Mouse (Mus musculus): Measurements from ENCODE around the gene Cabp1. TPM values are rescaled to one million over a fixed set of nuclear protein-coding genes. Genes with fewer than 3 reads are reported as not detected.

The Cabp1 gene
- total RNA-seq, 2 experiments from 2014 or later: 34.8 to 42.3 TPM

- DNase-seq: peak; percentile 49 to 66
Observed at GRCm38 (mm10) chr5:115210380-115210779, 16.2 kb upstream of the Cabp1 start.

DNA sequence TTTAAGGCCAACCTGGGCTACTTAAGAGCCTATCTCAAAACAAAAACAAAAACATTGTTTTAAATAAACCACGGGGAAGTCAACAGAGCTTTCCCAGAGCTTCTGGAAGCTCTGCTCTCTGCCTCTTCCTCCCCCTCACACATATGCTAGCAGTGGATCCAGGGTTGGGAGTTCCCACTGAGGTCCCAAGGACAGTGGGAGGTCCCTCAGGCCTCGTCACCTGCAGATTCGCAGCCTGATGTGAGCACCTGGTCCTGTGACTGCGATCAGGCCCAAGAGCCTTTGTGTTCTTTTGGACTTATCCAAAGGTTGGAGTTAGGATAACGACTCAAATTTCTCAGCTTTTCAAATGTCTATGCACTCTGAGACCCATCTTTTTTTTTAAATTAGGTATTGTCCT lies 14.4 kb upstream of the Cabp1 start:
- no peak for DNase-seq

GRCm38 (mm10) chr5:115207892-115208291 lies 13.7 kb upstream of the Cabp1 start:
- no peak for DNase-seq

DNA sequence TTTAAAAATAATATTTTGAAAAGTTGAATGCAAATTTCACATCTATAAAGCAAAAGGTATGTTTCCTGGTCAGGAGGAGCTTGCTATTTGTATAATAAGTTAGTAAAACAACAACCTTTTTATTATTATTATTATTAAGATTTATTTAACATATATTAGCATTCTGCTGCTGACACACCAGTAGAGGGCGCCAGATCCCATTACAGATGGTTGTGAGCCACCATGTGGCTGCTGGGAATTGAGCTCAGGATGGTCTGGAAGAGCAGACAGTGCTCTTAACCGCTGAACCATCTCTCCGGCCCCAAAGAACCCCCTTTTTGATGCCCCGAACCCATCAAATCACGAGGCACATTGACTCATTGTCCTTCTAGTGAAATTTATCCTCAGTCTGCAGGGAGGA lies 13.1 kb upstream of the Cabp1 start:
- no peak for DNase-seq

- peak; percentile 39 to 61 for DNase-seq
Observed at GRCm38 (mm10) chr5:115204562-115205311, 10.6 kb upstream of the Cabp1 start.

DNA sequence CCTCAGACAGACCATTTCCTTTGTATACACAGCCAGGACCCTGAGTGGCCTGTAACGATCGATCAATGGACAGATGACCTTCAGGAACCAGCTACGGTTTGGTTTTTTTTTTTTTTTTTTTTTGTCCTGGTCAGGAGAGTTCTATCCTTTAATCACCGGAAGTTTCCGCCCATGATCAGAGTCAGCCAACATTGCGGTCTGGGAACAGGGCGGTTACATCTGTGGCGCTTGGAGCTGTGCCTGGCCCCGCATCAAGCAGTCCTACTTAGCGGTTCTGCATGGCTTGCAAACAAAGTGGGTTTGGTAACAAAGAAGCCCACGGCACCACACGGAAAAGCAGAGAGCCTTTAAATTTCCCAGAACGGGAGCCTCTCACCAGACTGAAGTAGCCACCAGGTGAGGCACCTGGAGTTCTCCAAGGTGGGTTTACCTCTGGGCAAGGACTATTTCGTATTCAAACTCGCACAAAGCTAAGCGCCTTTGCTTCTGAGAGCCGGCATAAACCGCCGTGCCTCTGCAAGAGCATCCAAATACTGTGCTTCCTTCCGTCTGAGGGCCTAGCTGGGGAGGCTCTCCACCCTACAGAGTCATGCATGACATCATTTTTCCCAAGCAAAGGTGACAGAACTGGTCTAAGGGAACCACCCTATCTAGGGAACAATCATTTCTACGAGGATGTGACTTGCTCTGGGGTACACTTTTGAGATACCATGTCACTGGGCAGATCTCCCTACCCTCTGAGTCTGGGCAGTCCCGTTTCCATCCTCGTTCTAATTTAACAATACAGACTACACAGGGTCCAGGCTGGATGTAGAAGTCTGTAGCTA lies 9.8 kb upstream of the Cabp1 start:
- no peak for DNase-seq

GRCm38 (mm10) chr5:115194626-115195221 lies 543 bp upstream of the Cabp1 start:
- no peak for DNase-seq

- peak; percentile 92 to 93 for DNase-seq
Observed at GRCm38 (mm10) chr5:115193226-115193625, 955 bp downstream of the Cabp1 start.

- peak; percentile 46 to 70 for DNase-seq
Observed at GRCm38 (mm10) chr5:115192828-115193195, 1.4 kb downstream of the Cabp1 start.

- peak; percentile 57 to 62 for DNase-seq
Observed at GRCm38 (mm10) chr5:115191880-115192827, 2.0 kb downstream of the Cabp1 start.

- DNase-seq: peak; percentile 68 to 70
Observed at GRCm38 (mm10) chr5:115190081-115190480, 4.1 kb downstream of the Cabp1 start.

GRCm38 (mm10) chr5:115188824-115189223 lies 5.4 kb downstream of the Cabp1 start:
- DNase-seq: peak; percentile 51 to 62

DNA sequence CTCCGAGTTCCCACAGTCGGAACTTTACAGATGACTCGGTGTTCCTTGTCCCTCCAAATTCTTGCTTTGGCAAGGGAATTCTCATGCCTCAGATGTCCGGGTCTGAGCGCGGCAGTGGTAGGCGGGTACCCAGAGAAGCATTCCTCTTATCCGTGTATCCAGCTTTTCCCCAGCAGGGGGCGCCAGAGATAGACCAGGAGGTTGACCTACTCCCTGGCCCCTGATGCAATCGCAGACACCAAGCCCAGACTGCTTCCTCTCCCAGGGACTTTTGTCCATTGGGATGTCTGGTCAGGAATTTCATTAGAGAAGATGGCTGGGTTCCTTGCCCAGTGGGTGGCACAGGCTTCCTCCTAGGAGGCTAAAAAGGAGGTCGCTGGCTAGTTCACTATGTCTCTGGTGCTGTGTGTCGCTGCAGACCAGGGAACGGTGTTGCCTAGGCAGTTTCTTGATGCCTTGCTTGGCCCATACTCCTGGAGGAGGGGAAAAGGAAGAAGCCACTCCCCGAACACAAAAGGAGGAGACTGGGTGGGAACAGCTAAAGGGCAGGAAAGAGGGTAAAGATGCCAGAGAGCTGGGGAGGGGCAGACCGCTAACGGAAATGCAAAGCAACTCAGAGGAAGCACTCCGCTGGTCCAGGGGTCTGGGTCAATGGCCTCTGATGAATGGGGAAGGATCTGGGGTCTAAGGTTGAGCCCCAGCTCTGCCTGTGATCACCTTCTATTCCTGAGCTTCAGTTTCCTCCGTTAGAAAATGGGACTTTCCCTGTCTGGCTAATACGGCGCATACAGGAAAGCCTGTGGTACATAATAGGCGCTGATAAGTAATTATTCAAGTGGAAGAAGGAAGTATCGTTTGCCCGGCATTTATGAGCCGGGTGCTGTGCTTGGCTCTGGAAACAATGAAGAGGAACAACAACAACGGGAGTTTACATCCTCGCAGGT lies 6.7 kb downstream of the Cabp1 start:
- DNase-seq: peak; percentile 96 to 97

- DNase-seq: peak in 1 of 2 experiments; percentile 21
Observed at GRCm38 (mm10) chr5:115186371-115187073, 7.7 kb downstream of the Cabp1 start.

DNA sequence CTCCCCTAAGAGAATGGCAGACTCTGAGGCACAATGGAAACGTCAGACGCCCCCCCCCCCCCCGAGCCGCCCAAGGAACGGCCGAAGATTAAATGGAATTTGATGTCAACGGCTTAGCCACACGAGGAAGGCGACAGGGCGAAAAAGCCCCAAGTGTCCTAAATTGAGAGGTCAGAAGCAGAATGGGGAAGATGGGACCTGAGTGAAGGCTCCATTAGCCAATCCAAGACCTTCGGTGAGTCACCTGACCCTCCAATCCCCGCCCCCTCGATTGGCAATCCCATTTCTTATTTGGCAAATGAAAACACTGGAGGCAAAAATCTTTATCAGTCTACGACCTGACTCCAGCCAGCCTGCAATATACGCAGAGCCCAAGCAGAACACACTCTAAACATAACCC lies 9.5 kb downstream of the Cabp1 start:
- peak in 1 of 2 experiments; percentile 55 for DNase-seq

DNA sequence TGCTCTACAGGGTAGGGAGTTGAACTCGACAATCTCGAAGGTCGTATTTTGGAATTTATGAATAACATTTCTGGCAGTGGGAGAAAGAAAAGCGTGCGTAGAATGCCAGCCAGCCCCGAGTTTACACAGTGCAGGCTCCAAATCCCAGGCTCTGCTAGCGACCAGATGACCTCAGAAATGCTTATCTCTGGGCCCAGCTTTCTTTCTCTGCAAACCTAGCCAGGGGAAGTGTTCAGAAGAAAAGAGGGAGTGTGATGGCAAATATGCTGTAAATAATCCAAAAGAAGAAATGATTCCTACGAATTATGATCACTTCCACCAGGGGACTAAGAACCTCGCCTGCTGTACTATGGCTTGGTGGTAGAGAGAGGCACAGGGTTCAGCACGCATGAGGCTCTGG lies 10.7 kb downstream of the Cabp1 start:
- DNase-seq: no peak

- no peak for DNase-seq
Observed at GRCm38 (mm10) chr5:115182925-115183324, 11.3 kb downstream of the Cabp1 start.

- DNase-seq: peak; percentile 65 to 77
Observed at GRCm38 (mm10) chr5:115181248-115181940, 12.8 kb downstream of the Cabp1 start.

DNA sequence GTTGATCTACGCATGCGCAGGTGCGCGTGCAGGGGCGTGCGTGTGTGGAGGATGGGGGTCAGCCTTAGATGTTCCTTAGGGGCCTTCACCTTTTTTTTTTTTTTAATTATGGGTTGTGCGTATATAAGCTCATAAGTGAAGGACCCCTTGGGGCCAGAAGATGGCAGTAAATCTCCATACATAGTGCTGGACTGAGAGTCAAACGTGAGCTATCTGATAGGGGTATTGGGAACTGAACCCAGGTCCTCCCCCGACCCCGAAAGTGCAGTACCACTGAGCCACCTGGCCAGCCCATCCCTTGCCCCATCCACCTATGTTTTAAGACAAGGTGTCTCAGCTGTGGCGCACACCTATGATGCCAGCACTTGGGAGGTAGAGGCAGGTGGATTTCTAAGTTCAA lies 14.6 kb downstream of the Cabp1 start:
- DNase-seq: no peak

All from adrenal gland, postnatal 36 days (tissue).